Mouse (Mus musculus) hindbrain, embryonic 14.5 days (tissue): ENCODE data around the gene Lyzl6. TPM values are rescaled to one million over a fixed set of nuclear protein-coding genes. Genes with fewer than 3 reads are reported as not detected.

Source experiments
- ATAC-seq: fragments of 200-750 bp; cut with Nextera tagmentation; 2 replicates; pipeline ENCODE4 v1.8.0; 2017; ENCODE audit warnings: moderate number of reproducible peaks, mild to moderate bottlenecking, moderate TSS enrichment, moderate library complexity; ENCODE audit not compliant: low FRiP score
- DNase-seq: peaks from one replicate; pipeline ENCODE4 v3.0.0-alpha.2; 2015; ENCODE audit warnings: low spot score
- H3K27ac ChIP-seq: fragments of 300-500 bp; sonication (generic); 2 replicates; pipeline ENCODE4 v1.5.1; 2014; ENCODE audit warnings: mild to moderate bottlenecking, moderate library complexity
- H3K27me3 ChIP-seq: fragments of 300-500 bp; sonication (generic); 2 replicates; pipeline ENCODE4 v1.6.1; 2014; ENCODE audit warnings: mild to moderate bottlenecking, low read length, mixed read lengths; ENCODE audit not compliant: control insufficient read depth, insufficient read depth
- H3K36me3 ChIP-seq: fragments of 300-500 bp; sonication (generic); replicated peaks from 2 replicates; pipeline ENCODE4 v1.6.1; 2014; ENCODE audit not compliant: control insufficient read depth, insufficient read depth
- H3K4me1 ChIP-seq: fragments of 300-500 bp; sonication (generic); replicated peaks from 2 replicates; pipeline ENCODE4 v1.6.1; 2014; ENCODE audit warnings: antibody characterized with exemption, low read length, mixed read lengths; ENCODE audit not compliant: control insufficient read depth, insufficient read depth
- H3K4me2 ChIP-seq: fragments of 300-500 bp; sonication (generic); replicated peaks from 2 replicates; pipeline ENCODE4 v1.6.1; 2014; ENCODE audit warnings: mild to moderate bottlenecking, moderate library complexity
- H3K4me3 ChIP-seq: fragments of 300-500 bp; sonication (generic); replicated peaks from 2 replicates; pipeline ENCODE4 v1.5.1; 2014; ENCODE audit warnings: mild to moderate bottlenecking, low read length
- H3K9ac ChIP-seq: fragments of 300-500 bp; sonication (generic); 2 replicates; pipeline ENCODE4 v1.6.1; 2014
- H3K9me3 ChIP-seq: fragments of 300-500 bp; sonication (generic); 2 replicates; pipeline ENCODE4 v1.6.1; 2016; ENCODE audit warnings: low read length; ENCODE audit not compliant: control insufficient read depth
- WGBS: fragments of 180-500 bp; shearing (Covaris S2); extraction: QIAGEN DNeasy Blood & Tissue Kit; methylation state at CpG from one replicate; pipeline ENCODE4 v1.1.7; 2014; 5-methylcytosine and 5-hydroxymethylcytosine counted together
- polyA plus RNA-seq: library from polyadenylated mRNA; unstranded; fragments of >200 nt; fragmentation: Nextera tagmentation; extraction: Ambion mirVana; gene quantifications from 2 replicates; pipeline ENCODE4 v1.2.1, GENCODE M21; 2014

Lyzl6 gene
- polyA plus RNA-seq, 1 experiment from 2014 or later, result not detected

GRCm38 (mm10) chr11:103627453-103627852 is 11.2 kb downstream of the Lyzl6 start:
- DNase-seq (no peak), ATAC-seq (no peak)
- Histone ChIP-seq H3K9me3 (no peaks in the 10 kb centered on the region), H3K9ac (no peak overlapping the region), H3K36me3 (no peaks in the 10 kb centered on the region), H3K4me2 (no peak overlapping the region), H3K27ac (no peak overlapping the region), H3K4me1 (no peaks in the 10 kb centered on the region), H3K27me3 (no peaks in the 10 kb centered on the region), H3K4me3 (no peak overlapping the region)
- WGBS, result 85% methylated on average over 23 of the region's 23 CpGs

- ATAC-seq (no peak), DNase-seq (no peak)
- no peaks in the 10 kb centered on the region for H3K4me1 ChIP-seq
- no peak within 1 kb of the TSS for H3K4me3 ChIP-seq
- 76% methylated on average over 9 of the region's 9 CpGs for WGBS
- no peaks in the 10 kb centered on the region for H3K27me3 ChIP-seq
- H3K27ac ChIP-seq, result no peak within 1 kb of the TSS
- H3K36me3 ChIP-seq, result no peaks in the 10 kb centered on the region
- no peaks in the 10 kb centered on the region for H3K9me3 ChIP-seq
- no peak within 1 kb of the TSS for H3K4me2 ChIP-seq
- no peak within 1 kb of the TSS for H3K9ac ChIP-seq
These were observed 17.6 kb downstream of the Lyzl6 start, which contains the start of gene Gm884 for GRCm38 (mm10) chr11:103621040-103621439. TSS of gene Gm884 (minus strand) at chr11:103621140.

GRCm38 (mm10) chr11:103610772-103611171 is 27.9 kb downstream of the Lyzl6 start:
- H3K9ac ChIP-seq, result no peak overlapping the region
- 94% methylated on average over 2 of the region's 2 CpGs for WGBS

GRCm38 (mm10) chr11:103606611-103607010 is 32.1 kb downstream of the Lyzl6 start:
- ATAC-seq (no peak), DNase-seq (no peak)
- H3K4me1 ChIP-seq, result no peaks in the 10 kb centered on the region
- H3K27ac ChIP-seq, result no peak overlapping the region
- H3K4me3 ChIP-seq, result no peak overlapping the region
- H3K9me3 ChIP-seq, result no peaks in the 10 kb centered on the region
- H3K36me3 ChIP-seq, result no peaks in the 10 kb centered on the region
- no peak overlapping the region for H3K4me2 ChIP-seq
- no peak overlapping the region for H3K9ac ChIP-seq
- H3K27me3 ChIP-seq, result no peaks in the 10 kb centered on the region
- WGBS, result 73% methylated on average over 5 of the region's 5 CpGs

More at GRCm38 (mm10) chr11:103610772-103611171, 27.9 kb downstream of the Lyzl6 start:
- Histone ChIP-seq H3K4me3 (no peak overlapping the region), H3K9me3 (no peaks in the 10 kb centered on the region), H3K4me1 (no peaks in the 10 kb centered on the region), H3K4me2 (no peak overlapping the region), H3K27ac (no peak overlapping the region), H3K27me3 (no peaks in the 10 kb centered on the region), H3K36me3 (no peaks in the 10 kb centered on the region)
- DNase-seq (no peak), ATAC-seq (no peak)

Other genes starting within 250 kb of the Lyzl6 start
- 9.2 and 10.3 TPM in 2 replicates for gene Plekhm1, start 226.2 kb downstream of the Lyzl6 start, polyA plus RNA-seq
- not detected in 2 replicates for gene Lrrc37a, start 134.3 kb downstream of the Lyzl6 start, polyA plus RNA-seq
- not detected in 2 replicates for gene Gm884, start 17.8 kb downstream of the Lyzl6 start, polyA plus RNA-seq
- 0.35 TPM in 1 of 2 replicates, not detected in the other for gene Rprml, start 10.7 kb upstream of the Lyzl6 start, polyA plus RNA-seq
- gene Gosr2, start 59.0 kb upstream of the Lyzl6 start, polyA plus RNA-seq, result 93.0 and 97.6 TPM in 2 replicates
- gene Wnt9b, start 110.9 kb upstream of the Lyzl6 start, polyA plus RNA-seq, result 0.16 and 0.19 TPM in 2 replicates
- 9.0 and 9.1 TPM in 2 replicates for gene Wnt3, start 135.3 kb upstream of the Lyzl6 start, polyA plus RNA-seq